Mouse (Mus musculus) G1E (cell line): ENCODE measurements around the gene Inha.

Source experiments
- CTCF ChIP-seq: IDR thresholded peaks from 2 replicates; pipeline ENCODE4 v1.5.1; 2012; ENCODE audit warnings: low read depth, low read length, inconsistent platforms, mixed read lengths
- GATA1 ChIP-seq: IDR thresholded peaks from 2 replicates; pipeline ENCODE4 v1.6.1; 2012; ENCODE audit warnings: borderline replicate concordance, low read length, inconsistent platforms, mixed read lengths
- POLR2AphosphoS5 ChIP-seq: IDR thresholded peaks from 2 replicates; pipeline ENCODE4 v1.6.1; 2012; ENCODE audit warnings: low read depth, low read length, inconsistent platforms; ENCODE audit not compliant: insufficient replicate concordance
- TAL1 ChIP-seq: conservative IDR thresholded peaks from 2 replicates; pipeline ENCODE4 v1.6.1; 2012; ENCODE audit warnings: low read depth, low read length, inconsistent platforms, mixed read lengths

- no peak for TF ChIP-seq CTCF
- peak; percentile 73; the same call in 1 of the 2 replicates for TF ChIP-seq TAL1
- no peak for TF ChIP-seq GATA1
- TF ChIP-seq POLR2AphosphoS5, result no peak
These were observed 44.2 kb upstream of the Inha start for GRCm38 (mm10) chr1:75462636-75463035.
